Mouse (Mus musculus) 416B (cell line): Measurements from ENCODE around the gene Gng12.
"Not testable (repeated sequence)": the region's sequence is repeated elsewhere in the genome, so short reads cannot be mapped to it uniquely, and the experiment has no call there.

Experiments used
- DNase-seq: peaks from one replicate; pipeline ENCODE4 v3.0.0; 2011; ENCODE audit warnings: low read depth

Gene Gng12

DNA sequence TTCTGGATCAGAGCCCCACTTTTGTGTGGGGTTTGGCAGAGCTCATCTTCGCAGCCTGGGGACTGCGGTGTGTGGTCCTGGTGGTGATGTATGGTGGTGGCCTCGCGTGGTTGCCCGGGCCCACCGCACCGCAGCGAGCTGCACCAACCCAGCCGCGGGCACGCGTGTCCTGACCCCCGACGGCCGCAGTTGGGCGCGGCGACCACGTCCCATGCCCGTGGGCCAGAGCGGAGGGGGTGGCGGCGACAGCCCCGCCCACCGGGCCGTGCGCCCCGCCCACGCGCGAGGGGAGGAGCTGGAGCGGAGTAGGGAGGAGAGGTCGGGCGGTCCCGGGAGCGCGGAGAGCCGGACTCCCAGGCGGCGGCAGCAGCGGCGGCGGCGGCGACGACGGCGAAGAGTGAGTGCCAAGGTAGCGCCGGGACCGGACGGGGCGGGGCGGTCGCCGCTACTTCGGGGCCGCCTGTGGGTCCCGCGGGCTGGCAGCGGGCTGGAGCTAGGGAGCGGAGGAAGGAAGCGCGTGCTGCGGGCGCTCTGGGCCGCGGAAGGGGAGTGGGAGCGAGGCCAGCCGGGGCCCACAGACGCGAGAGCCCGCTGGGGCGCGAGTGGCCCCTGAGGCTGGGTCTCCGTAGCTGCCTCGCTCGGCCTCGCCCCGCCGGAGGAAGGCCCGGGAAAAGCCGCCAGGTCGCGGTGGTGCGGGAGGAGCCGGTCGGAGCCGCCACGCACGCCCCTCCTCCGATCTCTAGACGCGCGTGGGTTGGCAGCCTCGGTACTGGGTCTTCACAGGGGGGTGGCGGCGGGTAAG, at the start of gene Gng12:
Gene Gng12 (plus strand): TSS at position 279 of the 802 bp plus-strand sequence.
- peak; percentile 62 for DNase-seq

DNA sequence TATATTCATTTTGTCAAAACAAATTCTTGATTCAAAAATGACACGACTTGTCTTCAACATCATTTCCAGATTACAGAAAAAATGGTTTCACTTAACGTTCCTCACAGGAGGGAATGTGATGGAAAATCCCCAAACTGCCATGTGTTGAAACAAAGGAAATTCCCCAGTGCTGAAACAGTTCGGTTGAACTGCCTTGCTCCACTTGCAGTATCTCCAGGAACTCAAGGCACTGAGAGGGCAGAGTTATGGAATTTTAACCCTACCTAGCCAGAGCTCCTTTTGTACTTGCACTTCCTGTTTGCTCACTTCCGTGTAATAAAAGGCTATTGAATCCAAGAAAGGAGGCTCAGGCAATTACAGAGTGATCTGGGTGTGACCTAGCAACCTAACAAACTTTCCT, 47.3 kb upstream of the Gng12 start:
- no peak for DNase-seq

DNA sequence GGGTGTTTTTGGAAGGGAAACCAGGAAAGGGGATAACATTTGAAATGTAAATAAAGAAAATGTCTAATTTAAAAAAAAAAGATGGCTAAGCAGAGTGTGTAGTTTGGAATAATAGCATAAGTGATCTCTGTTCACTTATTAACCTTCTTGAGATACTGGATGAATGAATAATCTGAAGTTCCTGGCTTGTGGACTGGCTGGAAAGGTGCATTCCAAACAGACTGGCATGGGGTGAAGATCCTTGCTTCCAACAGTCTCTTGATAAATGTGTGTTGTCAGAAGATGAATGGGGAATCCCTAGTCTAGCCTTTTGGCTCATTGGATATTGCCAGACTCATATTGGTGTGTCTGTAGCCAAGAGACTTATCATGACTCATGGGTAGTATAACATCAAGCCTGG, 40.0 kb upstream of the Gng12 start:
- no peak for DNase-seq

DNA sequence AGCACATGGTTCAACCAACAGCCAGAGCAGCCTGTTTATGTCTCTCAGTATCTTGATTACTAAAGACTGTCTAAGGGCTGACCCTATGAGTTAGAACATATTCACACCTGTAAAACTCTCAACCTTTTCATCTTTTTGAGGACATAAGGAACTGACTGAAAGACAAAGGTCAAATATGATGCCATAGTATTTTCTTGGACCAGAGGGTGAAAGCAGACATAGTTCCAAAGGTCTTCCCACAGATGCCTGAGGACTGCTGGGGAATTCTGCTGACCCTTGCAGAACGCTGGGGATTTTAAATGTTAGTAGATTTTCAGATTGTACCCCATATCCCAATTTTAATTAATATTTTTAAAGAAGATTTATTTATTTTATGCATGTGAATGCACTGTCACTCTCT, 37.8 kb upstream of the Gng12 start:
- DNase-seq, result no peak

DNA sequence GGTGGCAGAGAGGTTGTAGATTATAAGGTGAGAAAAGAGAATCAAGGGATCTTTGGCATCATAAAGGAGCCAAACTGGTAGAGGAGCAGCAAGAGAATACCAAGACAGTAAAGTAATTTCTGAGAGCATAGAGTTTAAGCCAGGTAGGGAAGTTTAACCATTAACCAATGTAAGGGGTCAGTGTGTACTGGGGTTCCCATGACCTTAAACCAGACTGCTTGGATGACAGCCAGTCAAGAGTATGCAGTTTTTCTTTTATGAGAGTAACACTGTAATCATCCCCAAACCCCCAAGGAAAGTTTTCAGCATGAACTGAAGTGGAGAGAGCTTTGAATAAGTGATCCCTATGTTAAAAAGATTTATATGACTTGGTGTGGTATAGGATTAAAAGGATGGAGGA, 36.8 kb upstream of the Gng12 start:
- no peak for DNase-seq

DNA sequence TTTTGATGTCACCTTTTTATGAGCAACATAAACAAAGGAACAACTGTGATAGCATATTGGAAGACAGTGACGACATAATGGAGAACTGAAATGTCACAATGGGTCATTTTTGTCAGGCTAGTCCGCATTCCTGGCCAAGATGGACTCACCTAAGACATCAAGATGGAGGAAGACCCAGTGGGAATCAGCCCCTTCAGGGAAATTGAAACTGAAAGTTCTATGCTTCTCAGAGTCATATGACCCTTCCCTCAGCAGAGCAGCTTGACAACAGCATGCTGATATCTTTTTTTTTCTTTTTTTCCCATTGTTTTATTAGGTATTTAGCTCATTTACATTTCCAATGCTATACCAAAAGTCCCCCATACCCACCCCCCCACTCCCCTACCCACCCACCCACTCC, 31.7 kb upstream of the Gng12 start:
- peak; percentile 26 for DNase-seq

DNA sequence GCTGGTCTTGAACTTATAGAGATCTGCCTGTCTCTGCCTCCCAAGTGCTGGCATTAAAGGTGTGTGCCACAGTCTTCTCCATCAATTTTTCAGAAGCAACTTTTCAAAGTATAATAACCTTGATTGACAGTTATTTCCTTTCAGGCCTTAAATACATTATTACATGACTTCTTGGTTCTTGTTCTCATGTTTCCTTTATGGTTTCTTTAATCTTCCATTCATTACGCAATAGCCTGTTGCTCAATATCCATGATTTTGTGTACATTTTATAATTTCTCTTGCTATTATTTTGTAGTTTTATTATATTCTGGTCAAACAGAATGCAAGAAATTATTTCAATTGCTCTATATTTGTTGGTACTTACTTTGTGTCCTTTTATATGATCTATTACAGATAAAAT, 29.9 kb upstream of the Gng12 start:
- DNase-seq, result peak; percentile 65

DNA sequence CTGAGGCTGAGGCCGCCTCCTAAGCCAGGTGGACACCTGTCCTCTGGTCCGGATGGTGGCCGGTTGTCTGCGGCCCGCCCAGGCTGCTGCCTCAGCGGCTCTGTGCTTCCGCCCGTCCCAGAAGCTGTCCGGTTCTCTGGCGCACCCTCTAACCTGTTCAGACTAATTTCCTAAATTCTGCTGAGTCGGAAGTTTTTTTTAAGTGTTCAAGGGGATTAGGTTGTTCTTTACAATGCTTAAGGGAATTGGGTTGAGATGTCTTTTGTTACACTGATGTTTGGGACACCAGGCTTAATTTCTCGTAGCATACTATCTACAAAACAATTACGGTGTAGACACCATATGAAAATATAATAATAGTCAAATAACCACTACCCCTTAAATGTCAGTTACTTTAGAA, 19.1 kb upstream of the Gng12 start:
- not testable (repeated sequence) for DNase-seq

DNA sequence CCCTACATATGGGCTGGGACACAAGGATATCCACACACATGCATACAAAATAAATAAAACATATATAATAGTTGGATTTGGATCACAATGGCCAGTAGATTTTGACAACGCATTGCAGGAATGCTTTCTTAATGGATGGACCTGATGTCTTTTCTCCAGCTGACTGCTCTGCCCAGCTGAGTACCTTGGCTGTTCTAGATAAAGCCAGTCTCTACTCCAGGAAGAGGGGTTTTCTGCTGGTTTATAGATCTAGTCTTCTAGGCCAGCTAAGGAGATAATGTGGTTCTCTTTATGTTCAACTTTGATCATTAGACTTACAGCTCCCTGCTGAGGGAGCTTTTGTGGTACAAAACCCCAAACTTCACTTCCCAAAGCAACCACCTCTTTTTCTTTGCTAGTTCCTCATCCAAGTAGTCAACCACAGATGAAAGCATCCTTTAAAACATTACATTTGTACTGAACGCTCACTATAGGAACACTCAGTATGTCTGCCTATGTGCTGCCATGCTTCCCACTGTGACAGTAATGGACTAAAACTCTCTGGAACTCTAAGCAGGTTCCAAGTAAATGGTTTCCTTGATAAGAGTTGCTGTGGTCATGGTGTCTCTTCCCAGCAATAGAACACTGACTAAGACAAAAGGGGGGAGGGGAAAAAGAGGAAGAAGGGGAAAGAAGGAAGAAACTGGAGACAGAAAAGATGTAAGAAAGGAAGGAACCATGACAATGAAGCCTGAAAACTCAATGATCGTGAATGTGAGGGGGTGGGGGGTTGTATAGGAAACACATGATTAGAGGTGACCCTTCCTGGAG, 5.6 kb upstream of the Gng12 start:
- no peak for DNase-seq

DNA sequence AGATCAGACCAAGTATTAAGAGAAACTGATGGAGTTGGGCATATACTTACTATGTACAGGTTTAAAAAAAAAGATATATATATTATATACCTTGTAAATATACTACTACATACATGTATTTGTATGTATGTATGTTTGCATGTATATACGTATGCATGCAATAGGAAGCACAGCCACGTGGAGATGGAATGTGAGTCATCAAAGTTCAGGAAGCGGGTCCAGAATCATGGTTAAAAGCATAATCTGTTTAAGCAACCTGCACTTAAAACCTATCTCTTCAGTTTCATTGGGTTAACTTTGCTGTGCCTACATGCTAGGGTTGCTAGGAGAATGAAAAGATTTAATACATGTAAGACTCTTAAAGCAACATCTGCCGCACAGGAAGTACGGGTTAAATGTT, 2.2 kb upstream of the Gng12 start:
- DNase-seq, result peak; percentile 52

DNA sequence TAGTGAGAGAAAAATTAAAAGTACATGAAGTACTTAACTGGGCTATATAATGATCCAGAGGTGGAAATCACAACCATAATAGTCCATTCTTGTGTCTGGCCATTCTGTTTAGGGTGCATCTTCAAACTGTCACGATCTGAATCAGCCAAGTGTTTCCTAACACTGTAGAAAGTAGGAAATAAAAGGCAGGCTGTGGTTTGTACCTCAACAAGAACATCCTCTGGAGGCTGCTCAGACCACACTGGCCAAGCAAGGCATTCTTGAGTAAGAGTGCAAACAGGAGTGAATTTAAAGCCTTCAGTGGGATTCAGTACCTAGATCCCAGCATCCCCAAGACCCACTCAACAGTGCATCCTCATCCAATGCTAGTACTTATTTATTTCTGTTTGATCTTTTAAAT, 1.2 kb upstream of the Gng12 start:
- peak; percentile 89 for DNase-seq

DNA sequence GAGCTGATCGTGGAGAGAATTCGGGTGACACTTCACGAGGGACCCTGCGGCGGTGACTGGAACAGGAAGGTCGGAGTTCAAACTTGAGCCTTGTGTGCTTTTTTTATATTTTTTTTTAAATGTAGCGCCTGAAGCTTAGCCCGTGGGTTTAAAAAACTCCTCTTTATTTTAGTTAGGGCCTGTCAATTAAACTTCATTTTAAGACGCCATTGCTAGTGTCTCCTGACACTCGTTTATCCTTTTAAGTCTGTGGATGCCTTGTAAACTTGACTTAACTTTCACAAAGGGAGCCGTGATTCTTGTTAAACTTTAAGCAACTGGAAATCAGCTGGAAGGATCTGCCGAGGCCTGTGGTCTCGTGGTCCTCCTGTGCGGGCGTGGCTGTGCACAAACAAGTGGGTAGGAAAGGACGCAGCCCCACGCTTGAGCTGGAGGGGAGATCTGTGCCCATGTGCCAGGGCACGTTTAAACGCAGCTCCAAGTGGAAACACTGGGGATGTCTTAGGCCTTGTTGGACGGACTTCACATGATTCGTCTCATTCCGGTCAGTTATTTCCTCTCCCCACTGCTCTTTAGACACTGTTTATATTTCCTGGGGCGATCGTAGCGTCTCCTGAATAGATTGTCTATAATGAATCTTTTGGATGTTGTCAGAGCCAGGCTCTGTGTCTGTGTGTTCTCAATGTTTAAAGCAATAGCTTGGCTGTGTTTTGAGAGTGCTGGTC, 886 bp downstream of the Gng12 start:
- peak; percentile 63 for DNase-seq

DNA sequence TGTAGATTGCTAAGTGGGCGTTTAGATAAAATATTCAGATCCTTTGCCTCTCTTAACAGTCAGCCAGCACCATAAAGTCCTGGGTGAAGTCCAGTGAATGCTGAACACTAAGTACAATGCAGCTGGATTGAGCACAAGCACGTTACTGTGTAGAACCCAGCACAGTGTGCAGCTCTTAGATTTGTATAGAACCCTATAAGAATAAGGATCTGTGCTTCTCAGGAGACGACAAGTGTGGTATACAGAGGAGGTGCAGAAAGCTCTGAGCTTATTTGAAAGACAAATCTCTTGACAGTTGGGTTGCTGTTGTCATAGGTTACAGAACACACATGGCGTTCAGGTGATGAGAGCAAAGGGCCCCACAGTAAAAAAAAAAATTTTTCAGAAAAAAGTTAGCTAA, 1.8 kb downstream of the Gng12 start:
- DNase-seq, result no peak

DNA sequence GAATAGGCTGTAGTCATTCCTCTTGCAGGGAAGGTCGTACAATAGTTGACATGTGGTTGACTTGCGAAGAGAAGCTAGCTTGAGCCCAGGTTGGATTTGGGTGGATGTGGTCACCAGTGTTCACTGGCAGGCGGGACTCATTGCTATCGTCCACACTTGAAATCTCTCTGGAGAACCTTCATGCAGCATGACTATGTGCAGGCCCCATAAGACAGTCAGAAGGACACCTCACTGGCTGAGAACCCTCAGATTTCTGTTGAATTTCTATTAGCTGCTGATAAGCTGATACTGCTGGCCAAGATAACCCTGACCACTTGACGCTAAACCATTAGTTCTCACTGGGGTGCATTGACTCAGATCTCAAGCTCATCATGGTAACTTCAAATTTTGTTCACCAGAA, 5.7 kb downstream of the Gng12 start:
- no peak for DNase-seq

DNA sequence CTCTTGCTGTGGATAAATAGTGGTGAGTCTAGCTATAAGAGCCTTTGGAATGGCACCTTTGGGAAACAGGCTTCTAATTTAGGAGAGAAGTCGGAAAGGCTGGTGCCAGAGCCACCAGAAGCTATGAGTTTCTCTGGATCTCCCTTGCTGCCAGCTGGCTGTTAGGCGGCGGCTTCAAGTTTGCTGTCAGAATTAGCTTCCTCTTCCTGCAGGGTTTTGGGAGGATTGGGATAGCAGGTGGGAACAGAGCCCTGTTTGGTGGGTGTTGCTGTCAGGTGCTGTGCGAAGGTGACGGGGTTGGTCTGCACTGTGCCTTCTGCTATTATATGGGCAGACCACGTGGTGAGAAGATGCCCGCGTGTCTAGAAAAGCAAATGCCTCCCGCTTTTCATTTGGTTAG, 7.0 kb downstream of the Gng12 start:
- DNase-seq, result no peak

DNA sequence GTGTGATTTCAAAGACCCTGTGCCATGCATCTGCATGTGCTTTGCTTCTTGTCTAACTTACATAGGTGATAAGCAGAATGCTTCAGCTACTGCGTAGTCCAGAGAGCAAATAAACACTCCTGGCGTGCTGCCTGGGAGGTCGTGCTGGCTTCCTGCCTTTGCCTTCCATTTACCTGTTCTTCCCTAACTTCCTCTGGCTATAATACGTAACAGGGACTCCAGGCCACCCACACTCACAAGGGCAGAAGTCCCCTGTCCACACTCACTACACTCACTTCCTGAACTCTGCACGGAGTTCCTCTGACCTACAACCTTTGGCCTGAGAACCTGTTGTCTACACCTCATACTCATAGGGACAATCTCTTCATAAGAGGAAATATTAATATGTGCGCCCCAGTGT, 7.5 kb downstream of the Gng12 start:
- DNase-seq, result no peak

DNA sequence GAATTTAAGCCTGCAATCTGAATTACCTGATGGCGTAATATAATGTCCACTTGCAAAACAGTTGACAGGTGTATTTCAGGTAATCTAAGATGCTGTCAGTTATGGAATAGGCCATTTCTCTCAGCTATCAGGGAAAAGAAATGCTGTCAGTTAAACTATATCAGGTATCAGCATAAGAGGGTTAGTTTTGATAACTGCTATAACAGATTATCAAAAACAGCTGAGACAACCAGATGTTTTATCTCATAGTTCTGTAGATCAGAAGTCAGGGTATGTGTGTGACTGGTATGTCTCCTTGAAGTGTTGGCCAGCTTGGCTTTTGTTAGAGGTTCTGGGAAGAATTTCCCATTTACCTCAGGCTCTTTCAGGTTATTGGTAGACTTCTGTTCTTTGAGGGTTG, 10.0 kb downstream of the Gng12 start:
- no peak for DNase-seq

DNA sequence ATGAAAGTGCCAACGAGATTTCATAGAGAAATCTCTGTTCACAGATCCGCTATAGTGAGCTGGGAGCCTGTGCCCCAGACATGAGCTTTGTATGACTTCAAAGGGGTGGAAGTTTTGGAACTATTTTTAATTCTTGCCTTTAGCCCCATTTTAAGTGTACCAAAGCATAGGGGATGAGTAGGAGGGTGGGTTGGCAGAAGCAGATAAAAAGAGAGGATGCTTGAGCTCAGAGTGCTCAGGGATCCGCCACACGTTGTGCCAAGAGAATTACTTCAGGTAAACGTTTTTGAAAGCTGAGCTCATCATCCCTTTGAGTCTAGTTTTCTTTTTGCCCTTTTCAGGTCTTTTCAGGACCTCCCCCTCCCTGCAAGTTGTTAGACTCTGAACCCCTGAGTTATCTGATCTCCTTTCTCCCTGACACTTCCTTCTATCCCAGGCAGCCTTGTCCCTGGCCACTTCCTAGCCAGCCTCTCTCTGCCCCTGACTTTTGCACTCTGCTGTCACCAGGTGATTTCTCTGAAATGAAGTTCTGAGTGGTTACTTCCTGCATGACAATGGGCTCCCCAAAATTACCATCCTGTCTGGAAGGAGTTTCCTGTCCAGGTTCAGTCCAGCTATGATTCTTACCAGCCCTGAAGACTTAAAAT, 12.3 kb downstream of the Gng12 start:
- no peak for DNase-seq

DNA sequence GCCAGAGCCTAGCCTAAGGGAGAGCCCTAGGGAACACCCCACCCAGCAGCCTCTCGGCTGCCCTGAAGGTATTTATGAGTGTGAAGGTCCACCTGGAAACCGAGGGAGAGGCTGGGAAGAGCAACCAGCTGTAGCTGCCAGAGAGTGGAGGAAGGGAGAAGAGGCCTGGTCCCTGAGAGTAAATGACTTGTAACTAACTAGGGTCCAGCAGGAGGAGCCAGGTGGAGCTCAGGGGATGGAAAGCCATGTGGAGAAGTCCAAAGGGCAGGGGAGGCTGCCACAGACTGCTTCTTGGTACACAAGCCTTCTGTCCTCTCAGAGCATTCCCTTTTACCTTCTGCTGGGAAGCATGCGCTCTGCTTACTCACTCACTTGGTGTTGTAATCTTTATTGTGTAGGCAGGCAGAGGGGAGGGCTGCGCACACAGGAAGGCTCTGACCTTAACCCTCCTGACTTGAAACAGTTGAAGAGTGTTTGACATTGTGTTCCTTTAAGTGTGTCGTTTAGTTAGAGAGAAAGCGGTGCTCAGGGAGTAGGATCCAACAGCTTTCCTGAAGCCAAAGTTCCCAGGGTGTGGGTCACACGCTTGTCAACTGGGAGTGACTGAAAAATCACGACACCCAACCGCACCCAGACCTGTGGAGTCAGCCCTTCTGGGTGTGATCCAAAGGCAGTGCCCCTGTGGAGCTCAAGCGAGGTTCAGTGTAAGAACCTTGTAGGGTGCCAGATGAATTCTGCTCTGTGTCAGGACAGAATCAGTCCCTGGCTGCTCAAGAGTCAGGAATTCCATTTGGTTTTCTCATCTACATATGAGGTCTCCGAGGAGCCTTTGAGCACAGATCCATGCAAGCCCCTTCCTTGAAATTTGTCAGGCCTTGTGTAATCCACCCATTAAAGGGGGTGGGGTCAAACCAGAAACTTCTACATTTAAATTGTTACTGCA, 14.6 kb downstream of the Gng12 start:
- DNase-seq, result peak; percentile 72

DNA sequence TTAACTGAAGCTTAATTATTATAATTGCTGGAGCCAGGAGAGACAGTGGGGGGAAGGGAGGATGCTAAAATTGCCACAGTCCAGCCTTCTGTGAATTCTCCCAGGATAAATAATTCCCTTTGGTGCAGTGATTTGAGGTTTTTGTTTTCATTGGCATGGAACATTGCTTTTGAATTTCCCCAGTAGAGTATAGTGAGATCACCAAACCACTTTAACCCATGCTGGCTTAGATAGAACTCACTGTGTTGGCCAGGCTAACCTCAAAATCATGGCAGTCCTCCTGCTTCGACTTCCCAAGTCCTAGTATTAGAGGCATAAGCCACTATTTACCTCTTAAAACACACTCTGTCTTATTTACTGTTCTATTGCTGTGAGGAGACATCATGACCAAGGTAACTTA, 17.2 kb downstream of the Gng12 start:
- DNase-seq, result no peak

DNA sequence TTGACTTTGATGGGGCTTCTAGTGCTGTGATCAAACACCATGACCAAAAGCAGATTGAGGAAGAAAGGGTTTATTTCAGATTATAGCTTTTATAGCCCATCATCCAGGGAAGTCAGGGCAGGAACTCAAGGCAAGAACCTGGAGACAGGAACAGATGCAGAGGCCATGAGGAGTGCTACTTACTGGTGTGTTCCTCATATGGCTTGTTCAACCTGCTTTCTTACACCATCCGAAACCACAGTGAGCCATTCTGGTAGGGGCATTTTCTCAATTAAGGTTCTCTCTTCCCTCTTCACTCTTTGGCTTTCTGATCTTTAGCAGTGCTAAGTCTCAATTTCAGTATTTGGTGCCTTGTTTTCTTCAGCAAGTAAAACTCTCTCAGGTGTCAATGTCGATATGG, 19.4 kb downstream of the Gng12 start:
- no peak for DNase-seq
